Mouse (Mus musculus) hindbrain, embryonic 16.5 days (tissue): ENCODE measurements around the gene Slc9a9. TPM values are rescaled to one million over a fixed set of nuclear protein-coding genes. Genes with fewer than 3 reads are reported as not detected.

Source experiments
- ATAC-seq: fragments of 200-750 bp; cut with Nextera tagmentation; 2 replicates; pipeline ENCODE4 v1.8.0; 2017; ENCODE audit warnings: moderate TSS enrichment, moderate library complexity
- H3K27ac ChIP-seq: fragments of 300-500 bp; sonication (generic); 2 replicates; pipeline ENCODE4 v1.5.1; 2014; ENCODE audit warnings: low read depth, mild to moderate bottlenecking, control low read depth, low read length, moderate library complexity
- H3K27me3 ChIP-seq: fragments of 300-500 bp; sonication (generic); replicated peaks from 2 replicates; pipeline ENCODE4 v1.6.1; 2014; ENCODE audit warnings: low read length; ENCODE audit not compliant: control insufficient read depth, insufficient read depth
- H3K36me3 ChIP-seq: fragments of 300-500 bp; sonication (generic); 2 replicates; pipeline ENCODE4 v1.6.1; 2014; ENCODE audit warnings: mild to moderate bottlenecking, low read length, moderate library complexity, mixed read lengths; ENCODE audit not compliant: control insufficient read depth, insufficient read depth
- H3K4me1 ChIP-seq: fragments of 300-500 bp; sonication (generic); 2 replicates; pipeline ENCODE4 v1.6.1; 2014; ENCODE audit warnings: low read depth, low read length; ENCODE audit not compliant: control insufficient read depth, insufficient read depth
- H3K4me2 ChIP-seq: fragments of 300-500 bp; sonication (generic); 2 replicates; pipeline ENCODE4 v1.6.1; 2014; ENCODE audit warnings: mild to moderate bottlenecking, low read length, control low read depth, moderate library complexity
- H3K4me3 ChIP-seq: fragments of 300-500 bp; sonication (generic); 2 replicates; pipeline ENCODE4 v1.5.1; 2014; ENCODE audit warnings: mild to moderate bottlenecking, low read length, control low read depth, moderate library complexity
- H3K9ac ChIP-seq: fragments of 300-500 bp; sonication (generic); 2 replicates; pipeline ENCODE4 v1.6.1; 2014; ENCODE audit warnings: low read depth, mild to moderate bottlenecking, control low read depth, low read length, moderate library complexity
- H3K9me3 ChIP-seq: fragments of 300-500 bp; sonication (generic); 2 replicates; pipeline ENCODE4 v1.6.1; 2014; ENCODE audit warnings: mild to moderate bottlenecking, low read length, moderate library complexity; ENCODE audit not compliant: control insufficient read depth
- WGBS: fragments of 180-500 bp; shearing (Covaris S2); extraction: QIAGEN DNeasy Blood & Tissue Kit; methylation state at CpG from one replicate; pipeline ENCODE4 v1.1.7; 2014; 5-methylcytosine and 5-hydroxymethylcytosine counted together
- polyA plus RNA-seq: library from polyadenylated mRNA; unstranded; fragments of >200 nt; fragmentation: Nextera tagmentation; extraction: Ambion mirVana; gene quantifications from 2 replicates; pipeline ENCODE4 v1.2.1, GENCODE M21; 2015

Gene Slc9a9
- polyA plus RNA-seq, 1 experiment from 2014 or later = 6.9 TPM

DNA sequence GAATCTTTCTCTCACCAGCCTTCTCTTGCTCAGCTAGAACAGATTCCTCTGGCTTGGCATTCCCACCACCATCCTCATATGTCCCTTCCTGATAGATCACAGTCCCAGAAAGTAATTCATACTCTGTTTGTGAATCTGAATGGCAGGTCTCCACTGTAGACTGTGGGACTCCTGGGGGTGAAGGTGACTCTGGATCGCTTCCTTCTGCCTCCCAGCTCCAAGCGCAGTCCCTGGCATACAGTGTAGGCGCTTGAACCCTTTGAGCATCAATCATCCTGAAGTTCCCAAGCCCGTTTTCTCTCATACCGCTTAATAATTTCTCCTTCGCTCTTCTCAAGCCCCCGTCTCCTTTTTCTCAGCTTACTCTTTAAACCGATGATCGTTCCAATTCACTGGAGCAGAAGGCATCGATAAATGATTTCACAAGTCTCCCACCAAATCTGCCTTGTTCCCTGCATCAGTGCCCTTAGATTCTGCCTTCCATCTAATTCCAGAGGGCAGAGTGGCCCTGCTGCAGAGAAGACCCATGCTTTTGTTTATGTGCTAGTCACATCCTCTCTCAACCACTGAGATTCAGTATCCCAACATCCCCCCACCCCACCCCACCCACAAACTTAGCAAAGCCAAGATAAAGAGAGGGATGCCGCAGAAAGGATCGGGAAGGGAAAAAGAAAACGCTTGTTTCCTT is 401.3 kb downstream of the Slc9a9 start:
- Histone ChIP-seq H3K4me2 (peak overlapping the region; percentile 11), H3K27ac (no peak overlapping the region; the same call in 1 of the 2 replicates)

DNA sequence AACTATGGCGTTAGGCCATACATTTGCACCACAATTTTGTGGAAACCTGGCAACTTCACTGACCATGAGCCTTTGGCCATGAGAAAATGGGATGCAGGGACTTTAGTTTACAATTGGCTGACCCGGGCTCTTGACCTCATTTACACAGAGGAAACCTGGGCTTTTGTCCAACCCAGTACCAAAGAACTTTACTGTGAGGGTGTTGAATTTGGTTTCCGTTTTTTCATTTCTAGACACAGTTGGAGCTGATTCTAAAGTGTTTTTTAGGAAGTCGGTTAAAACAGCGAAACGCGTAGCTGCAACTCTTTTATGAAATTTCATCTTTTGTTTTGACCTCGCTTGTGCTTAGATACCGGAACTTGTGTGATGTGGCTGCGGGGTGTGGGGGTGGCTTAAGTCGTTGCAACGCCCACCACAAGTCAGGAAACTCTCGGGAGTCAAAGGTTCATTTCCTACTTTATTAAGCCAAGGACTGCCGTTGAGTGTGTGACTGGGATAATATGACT is 402.8 kb downstream of the Slc9a9 start:
- WGBS = 66% methylated on average over 14 of the region's 14 CpGs
- peak; percentile 60 for ATAC-seq
- Histone ChIP-seq H3K9ac (no peak overlapping the region), H3K27ac (peak overlapping the region; percentile 37), H3K4me1 (peaks cover 6% of the 10 kb centered on the region; the same call in 1 of the 2 replicates), H3K36me3 (no peaks in the 10 kb centered on the region), H3K4me2 (no peak overlapping the region), H3K4me3 (no peak overlapping the region), H3K27me3 (no peaks in the 10 kb centered on the region), H3K9me3 (no peaks in the 10 kb centered on the region)

More for the DNA sequence above, 401.3 kb downstream of the Slc9a9 start:
- peaks cover 6% of the 10 kb centered on the region; the same call in 1 of the 2 replicates for H3K4me1 ChIP-seq
- ATAC-seq = no peak
- H3K4me3 ChIP-seq = no peak overlapping the region
- 45% methylated on average over 13 of the region's 13 CpGs for WGBS
- H3K9ac ChIP-seq = no peak overlapping the region
- H3K9me3 ChIP-seq = no peaks in the 10 kb centered on the region
- no peaks in the 10 kb centered on the region for H3K27me3 ChIP-seq
- no peaks in the 10 kb centered on the region for H3K36me3 ChIP-seq

DNA sequence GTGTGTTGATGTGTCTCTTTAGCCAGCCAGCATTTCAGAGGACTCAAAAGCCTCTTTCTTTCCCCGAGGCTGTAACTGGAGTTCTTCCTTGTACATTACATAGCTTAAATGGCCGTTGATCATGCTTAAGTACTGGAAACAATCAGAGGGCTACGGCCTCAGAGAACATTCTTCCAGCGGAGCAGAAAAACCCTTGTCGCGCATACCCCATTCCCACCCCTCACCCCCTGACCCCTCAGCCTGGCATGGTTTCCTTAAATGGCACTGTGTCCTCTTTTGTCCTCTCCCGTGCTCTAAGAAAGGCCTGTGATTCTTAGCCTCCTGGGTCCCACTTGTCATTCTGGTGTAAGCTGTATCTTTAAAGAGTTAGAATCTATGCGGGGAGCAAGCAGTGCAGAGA is 404.0 kb downstream of the Slc9a9 start:
- WGBS = 12% methylated on average over 8 of the region's 8 CpGs
- H3K27ac ChIP-seq = no peak overlapping the region
- ATAC-seq = no peak
- no peak overlapping the region for H3K9ac ChIP-seq
- H3K4me1 ChIP-seq = peaks cover 6% of the 10 kb centered on the region; the same call in 1 of the 2 replicates
- H3K36me3 ChIP-seq = no peaks in the 10 kb centered on the region
- no peak overlapping the region for H3K4me2 ChIP-seq
- no peaks in the 10 kb centered on the region for H3K9me3 ChIP-seq
- no peaks in the 10 kb centered on the region for H3K27me3 ChIP-seq
- no peak overlapping the region for H3K4me3 ChIP-seq

DNA sequence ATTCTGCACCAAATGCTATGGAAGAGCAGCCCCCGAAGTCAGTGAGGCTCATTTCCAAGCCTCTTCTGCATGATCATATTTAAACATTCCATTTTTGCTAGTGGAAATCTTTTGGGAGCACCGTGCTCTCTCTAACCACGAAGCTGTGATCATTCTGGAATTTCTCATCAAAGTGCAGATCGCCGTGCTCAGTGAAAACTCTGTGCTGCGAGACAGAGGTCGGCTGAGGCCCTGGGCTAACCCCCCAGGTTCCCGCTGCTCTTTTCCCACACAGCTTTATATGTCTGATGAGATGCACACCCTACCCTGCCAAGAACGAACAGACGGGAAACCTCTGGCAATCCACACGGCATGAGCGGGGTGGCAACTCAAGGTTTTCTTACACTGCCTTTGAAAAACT is 406.1 kb downstream of the Slc9a9 start:
- Histone ChIP-seq H3K36me3 (no peaks in the 10 kb centered on the region), H3K9me3 (no peaks in the 10 kb centered on the region), H3K27ac (no peak overlapping the region), H3K4me3 (no peak overlapping the region), H3K4me2 (no peak overlapping the region), H3K9ac (no peak overlapping the region), H3K4me1 (peaks cover 6% of the 10 kb centered on the region; the same call in 1 of the 2 replicates), H3K27me3 (no peaks in the 10 kb centered on the region)
- ATAC-seq = no peak
- 46% methylated on average over 12 of the region's 12 CpGs for WGBS

DNA sequence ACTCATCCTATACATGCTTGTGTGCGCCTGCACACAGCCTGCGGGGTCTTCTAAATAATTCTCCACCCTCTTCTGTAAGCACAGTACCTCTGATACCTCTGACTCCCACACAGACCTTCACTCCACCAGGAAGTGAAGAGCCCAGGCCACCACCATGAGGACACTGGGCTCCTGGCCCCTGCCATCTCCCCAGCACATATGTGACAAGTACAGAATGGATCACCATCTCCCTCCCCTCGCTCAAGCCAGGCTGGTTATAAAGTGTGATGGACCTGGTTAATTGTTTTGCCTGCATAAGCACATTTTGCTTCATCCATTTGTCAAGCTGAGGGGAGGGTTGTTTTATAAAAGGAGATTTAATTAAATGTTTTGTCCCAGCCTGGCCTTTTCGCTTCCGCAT is 408.2 kb downstream of the Slc9a9 start:
- 74% methylated on average over 5 of the region's 5 CpGs for WGBS
- H3K27me3 ChIP-seq = no peaks in the 10 kb centered on the region
- no peak for ATAC-seq

DNA sequence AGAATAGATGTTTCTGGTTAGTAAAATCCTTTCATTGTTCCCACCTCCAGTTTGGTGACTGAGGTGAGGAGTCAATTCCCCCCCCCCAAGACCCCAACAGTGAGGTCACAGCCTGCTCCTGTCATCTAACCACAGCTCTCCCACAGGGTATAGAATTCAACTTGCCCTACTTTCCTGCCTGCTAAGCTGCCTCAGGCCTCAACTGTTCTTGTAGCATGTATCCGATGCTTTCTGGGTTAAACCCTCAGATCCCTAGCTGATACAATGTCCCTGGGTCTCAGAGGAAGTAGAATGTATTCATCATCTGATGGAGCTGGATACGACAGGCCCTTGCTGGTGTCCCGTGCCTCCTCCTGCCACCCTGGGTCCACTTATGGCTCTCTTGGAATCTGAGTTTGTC is 408.9 kb downstream of the Slc9a9 start:
- Histone ChIP-seq H3K4me3 (no peak overlapping the region), H3K27me3 (no peaks in the 10 kb centered on the region), H3K9me3 (no peaks in the 10 kb centered on the region), H3K9ac (no peak overlapping the region), H3K36me3 (no peaks in the 10 kb centered on the region), H3K4me2 (no peak overlapping the region), H3K27ac (no peak overlapping the region), H3K4me1 (peaks cover under 1% of the 10 kb centered on the region; the same call in 1 of the 2 replicates)
- 69% methylated on average over 3 of the region's 3 CpGs for WGBS
- ATAC-seq = no peak

More for the DNA sequence above, 408.2 kb downstream of the Slc9a9 start:
- Histone ChIP-seq H3K9ac (no peak overlapping the region), H3K9me3 (no peaks in the 10 kb centered on the region), H3K4me3 (no peak overlapping the region), H3K4me1 (peaks cover 6% of the 10 kb centered on the region; the same call in 1 of the 2 replicates), H3K36me3 (no peaks in the 10 kb centered on the region), H3K4me2 (no peak overlapping the region), H3K27ac (no peak overlapping the region)

DNA sequence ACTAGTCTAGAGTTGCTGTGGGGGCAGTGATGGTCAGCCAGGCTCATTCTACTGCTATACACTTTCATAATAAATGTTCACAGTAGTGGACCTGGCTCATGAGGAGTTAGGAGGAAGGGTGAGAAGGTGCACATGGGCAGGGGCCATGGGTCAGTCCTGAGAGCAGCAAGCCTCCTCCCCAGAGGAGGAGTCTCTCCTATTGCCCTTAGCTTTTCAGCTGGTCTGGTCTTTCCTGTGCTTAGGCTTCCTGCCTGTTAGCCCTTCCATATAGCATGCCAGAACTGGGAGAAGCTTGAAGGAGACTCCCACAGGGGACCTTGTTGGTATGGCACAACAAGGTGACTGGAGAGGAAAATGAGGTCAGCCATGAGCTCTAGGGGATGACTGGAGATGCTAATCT is 410.2 kb downstream of the Slc9a9 start:
- Histone ChIP-seq H3K36me3 (no peaks in the 10 kb centered on the region), H3K9ac (no peak overlapping the region), H3K9me3 (no peaks in the 10 kb centered on the region), H3K27me3 (no peaks in the 10 kb centered on the region), H3K4me3 (no peak overlapping the region), H3K27ac (no peak overlapping the region), H3K4me1 (no peaks in the 10 kb centered on the region; the same call in 1 of the 2 replicates), H3K4me2 (no peak overlapping the region)
- no peak for ATAC-seq

DNA sequence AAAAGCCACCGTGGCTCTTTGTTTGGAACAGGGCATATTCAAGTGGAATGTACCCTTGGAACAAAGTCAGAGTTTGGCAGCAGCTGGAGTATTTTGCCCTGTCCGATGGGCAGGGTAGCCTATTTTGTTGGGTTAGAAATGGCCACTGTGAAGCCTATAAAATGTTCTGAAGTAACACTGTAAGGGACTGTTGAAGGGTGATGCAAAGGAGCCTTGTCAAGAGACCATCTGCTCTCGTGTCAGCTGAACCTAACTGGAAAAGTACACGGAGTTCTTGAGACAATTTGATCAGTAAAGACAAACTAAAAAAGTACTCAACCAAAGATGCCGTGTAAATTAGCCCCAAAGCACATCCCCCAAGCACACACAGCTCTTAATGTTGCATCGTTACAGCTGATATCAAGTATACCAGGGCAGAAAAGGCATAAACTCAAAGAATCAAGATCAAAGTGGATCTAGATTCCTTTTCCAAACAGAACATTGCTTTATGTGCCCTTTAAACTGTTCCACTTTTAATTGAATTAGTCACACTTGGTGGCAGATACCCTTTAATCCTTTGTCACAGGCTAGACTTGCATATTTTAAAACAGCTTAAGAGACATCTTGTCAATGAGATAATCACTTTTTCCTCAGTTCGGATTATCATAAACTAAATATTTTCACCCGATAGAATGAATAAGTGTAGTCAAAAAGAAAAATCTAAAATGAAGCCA is 416.6 kb downstream of the Slc9a9 start:
- H3K4me3 ChIP-seq = no peak overlapping the region
- WGBS = 29% methylated on average over 8 of the region's 8 CpGs
- H3K4me2 ChIP-seq = no peak overlapping the region
- no peaks in the 10 kb centered on the region for H3K9me3 ChIP-seq
- no peak overlapping the region for H3K9ac ChIP-seq
- no peaks in the 10 kb centered on the region for H3K27me3 ChIP-seq
- H3K27ac ChIP-seq = no peak overlapping the region
- no peak for ATAC-seq
- H3K36me3 ChIP-seq = no peaks in the 10 kb centered on the region
- H3K4me1 ChIP-seq = peaks cover 12% of the 10 kb centered on the region

DNA sequence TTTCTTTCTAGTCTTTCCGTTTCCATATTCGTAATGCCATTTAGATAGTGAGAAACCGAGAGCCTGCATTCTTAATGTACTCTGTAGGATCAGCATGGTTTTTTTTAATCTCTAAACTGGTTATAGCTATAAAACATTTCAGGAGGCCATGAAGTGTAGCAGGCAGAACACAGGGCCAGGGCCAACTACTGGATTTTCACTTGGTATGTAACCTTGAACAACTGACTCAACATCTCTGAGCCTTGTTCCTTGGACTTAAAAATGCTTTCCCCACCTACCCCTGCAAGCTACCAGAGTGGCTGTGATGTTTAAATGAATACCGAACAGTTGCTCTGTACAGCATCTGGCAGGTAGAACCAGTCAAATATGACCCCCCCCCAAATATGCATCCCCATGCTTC is 418.5 kb downstream of the Slc9a9 start:
- Histone ChIP-seq H3K27ac (no peak overlapping the region), H3K4me2 (no peak overlapping the region), H3K9me3 (no peaks in the 10 kb centered on the region), H3K4me1 (peaks cover 12% of the 10 kb centered on the region), H3K27me3 (no peaks in the 10 kb centered on the region), H3K4me3 (no peak overlapping the region), H3K36me3 (no peaks in the 10 kb centered on the region), H3K9ac (no peak overlapping the region)
- WGBS = 95% methylated on average over 4 of the region's 4 CpGs
- no peak for ATAC-seq
